8 mouse cellular contexts compared by ENCODE assay signal in the genomic region with DNA sequence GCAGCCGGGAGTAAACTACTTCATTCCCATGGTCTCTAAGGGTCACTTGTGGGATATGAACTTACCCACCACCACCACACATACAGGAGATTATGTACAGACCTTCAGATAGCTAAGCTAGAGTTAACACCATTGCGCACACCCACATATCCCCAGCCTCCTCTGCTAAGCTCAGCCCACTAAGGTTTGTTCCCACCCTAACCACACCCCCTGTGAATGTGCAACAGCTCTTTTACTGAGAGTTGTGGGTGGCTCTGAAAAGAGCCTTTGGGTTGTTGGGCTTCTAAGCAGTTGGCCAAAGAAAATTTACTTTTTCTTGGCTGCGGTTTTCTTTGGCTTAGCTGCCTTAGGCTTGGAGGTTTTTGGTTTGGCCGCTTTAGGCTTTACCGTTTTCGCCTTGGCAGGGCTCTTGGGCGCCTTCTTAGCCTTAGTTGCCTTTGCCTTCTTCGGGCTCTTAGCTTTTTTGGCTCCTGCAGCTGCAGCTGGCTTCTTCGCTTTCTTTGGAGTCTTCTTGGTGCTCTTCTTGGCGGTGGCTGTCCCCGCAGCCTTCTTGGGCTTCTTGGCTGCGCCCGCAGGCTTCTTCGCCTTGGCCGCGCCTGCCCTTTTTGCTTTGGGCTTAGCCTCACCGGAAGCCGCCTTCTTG. TPM values are rescaled to one million over a fixed set of nuclear protein-coding genes. Genes with fewer than 3 reads are reported as not detected.
A peak's percentile ranks its signal among the peaks of the same experiment; 100 is the strongest.
DNase-seq lines count a peak whose midpoint lies in the region; ATAC-seq and TF ChIP-seq lines count a peak whose summit lies in the region.

No protein-coding gene starts in this region.

- ATAC-seq in CD4-positive, CD25-positive, alpha-beta regulatory T cell, adult 4 months: peak; percentile 72
- peak; percentile 90 for ATAC-seq in heart, embryonic 15.5 days (replicated peaks; ENCODE audit: insufficient number of reproducible peaks, insufficient read depth, low FRiP score, low read depth)
- peak; percentile 79 for ATAC-seq in liver, embryonic 15.5 days (ENCODE audit: insufficient read depth)
- peak; percentile 78 for ATAC-seq in neural tube, embryonic 11.5 days (ENCODE audit: insufficient read depth, low FRiP score, low TSS enrichment)
- ATAC-seq in stomach, postnatal 0 days (ENCODE audit: low FRiP score, low TSS enrichment): peak; percentile 82

- under 1% methylated on average over 18 of the region's 18 CpGs for WGBS in forebrain, embryonic 10.5 days
- 0% methylated on average over 18 of the region's 18 CpGs for WGBS in heart, embryonic 15.5 days
- under 1% methylated on average over 18 of the region's 18 CpGs for WGBS in liver, embryonic 15.5 days (ENCODE audit: insufficient replicate concordance)
- under 1% methylated on average over 18 of the region's 18 CpGs for WGBS in neural tube, embryonic 11.5 days
- under 1% methylated on average over 18 of the region's 18 CpGs for whole genome bisulfite sequencing in stomach, postnatal 0 days

- peaks cover 21% of the 10 kb centered on the region for H3K27me3 ChIP-seq in forebrain, embryonic 10.5 days (ENCODE audit: poor library complexity, severe bottlenecking)
- no peaks in the 10 kb centered on the region for H3K27me3 ChIP-seq in heart, embryonic 15.5 days
- peaks cover 14% of the 10 kb centered on the region for H3K27me3 ChIP-seq in liver, embryonic 15.5 days
- H3K27me3 ChIP-seq in neural tube, embryonic 11.5 days (ENCODE audit: control insufficient read depth, insufficient read depth, low read length): no peaks in the 10 kb centered on the region
- no peaks in the 10 kb centered on the region for H3K27me3 ChIP-seq in stomach, postnatal 0 days (ENCODE audit: control insufficient read depth, insufficient read depth, low read length)

- TF ChIP-seq CTCF in brain, embryonic 14.5 days (IDR thresholded peaks at IDR 0.05; ENCODE audit: borderline replicate concordance, extremely low read depth, insufficient read depth, insufficient read length): no peak
- TF ChIP-seq CTCF in stomach, postnatal 0 days (IDR thresholded peaks at IDR 0.05; ENCODE audit: low read depth): no peak

- DNase-seq in brain, embryonic 14.5 days (ENCODE audit: low read depth): peak; percentile 91
- DNase-seq in forebrain, embryonic 10.5 days (ENCODE audit: extremely low spot score, low spot score): peak; percentile 48
- DNase-seq in kidney, postnatal 36 days: peak; percentile 73 to 81
- DNase-seq in neural tube, embryonic 11.5 days (ENCODE audit: low spot score): peak; percentile 78
- DNase-seq in stomach, postnatal 0 days (ENCODE audit: low spot score): peak; percentile 78

- peak overlapping the region; percentile 92 for H3K9ac ChIP-seq in heart, embryonic 15.5 days
- peak overlapping the region; percentile 87 for H3K9ac ChIP-seq in liver, embryonic 15.5 days
- H3K9ac ChIP-seq in neural tube, embryonic 11.5 days (ENCODE audit: low read length): peak overlapping the region; percentile 94
- H3K9ac ChIP-seq in stomach, postnatal 0 days (ENCODE audit: low read length): peak overlapping the region; percentile 84

- no peaks in the 10 kb centered on the region for H3K36me3 ChIP-seq in forebrain, embryonic 10.5 days (replicated peaks)
- no peaks in the 10 kb centered on the region for H3K36me3 ChIP-seq in heart, embryonic 15.5 days
- H3K36me3 ChIP-seq in liver, embryonic 15.5 days (replicated peaks): no peaks in the 10 kb centered on the region
- H3K36me3 ChIP-seq in neural tube, embryonic 11.5 days (ENCODE audit: control insufficient read depth, insufficient read depth, low read length): no peaks in the 10 kb centered on the region
- no peaks in the 10 kb centered on the region for H3K36me3 ChIP-seq in stomach, postnatal 0 days (ENCODE audit: control insufficient read depth, insufficient read depth, low read length)

- peaks cover 28% of the 10 kb centered on the region for H3K4me1 ChIP-seq in forebrain, embryonic 10.5 days
- H3K4me1 ChIP-seq in heart, embryonic 15.5 days (replicated peaks): peaks cover 10% of the 10 kb centered on the region; the same call in 1 of the 2 replicates
- peaks cover 11% of the 10 kb centered on the region for H3K4me1 ChIP-seq in liver, embryonic 15.5 days (replicated peaks)
- no peaks in the 10 kb centered on the region for H3K4me1 ChIP-seq in neural tube, embryonic 11.5 days (ENCODE audit: control insufficient read depth, insufficient read depth, low read length)
- no peaks in the 10 kb centered on the region for H3K4me1 ChIP-seq in stomach, postnatal 0 days (replicated peaks; ENCODE audit: control insufficient read depth, insufficient read depth)

- no peaks in the 10 kb centered on the region for H3K9me3 ChIP-seq in forebrain, embryonic 10.5 days
- H3K9me3 ChIP-seq in heart, embryonic 15.5 days (replicated peaks): no peaks in the 10 kb centered on the region
- no peaks in the 10 kb centered on the region for H3K9me3 ChIP-seq in liver, embryonic 15.5 days (replicated peaks)
- no peaks in the 10 kb centered on the region for H3K9me3 ChIP-seq in neural tube, embryonic 11.5 days (ENCODE audit: control insufficient read depth, low read length)
- no peaks in the 10 kb centered on the region for H3K9me3 ChIP-seq in stomach, postnatal 0 days (ENCODE audit: control insufficient read depth, low read length)

- peak overlapping the region; percentile 88 for H3K4me2 ChIP-seq in heart, embryonic 15.5 days
- H3K4me2 ChIP-seq in liver, embryonic 15.5 days: peak overlapping the region; percentile 79
- peak overlapping the region; percentile 98 for H3K4me2 ChIP-seq in neural tube, embryonic 11.5 days (ENCODE audit: low read depth)
- H3K4me2 ChIP-seq in stomach, postnatal 0 days (replicated peaks; ENCODE audit: low read depth): peak overlapping the region; percentile 67

- H3K27ac ChIP-seq in forebrain, embryonic 10.5 days: peak overlapping the region; percentile 97
- H3K27ac ChIP-seq in heart, embryonic 15.5 days: peak overlapping the region; percentile 97
- peak overlapping the region; percentile 98 for H3K27ac ChIP-seq in liver, embryonic 15.5 days (replicated peaks)
- H3K27ac ChIP-seq in neural tube, embryonic 11.5 days (ENCODE audit: low read depth, low read length): peak overlapping the region; percentile 96
- H3K27ac ChIP-seq in stomach, postnatal 0 days (replicated peaks): peak overlapping the region; percentile 92

- 0 out of 2 replicates have a peak, but pooled peaks have one; percentile 4 for TF ChIP-seq POLR2A in brain, embryonic 14.5 days (IDR thresholded peaks at IDR 0.05; ENCODE audit: borderline replicate concordance, extremely low read depth, insufficient read depth, insufficient read length, poor library complexity, severe bottlenecking)

- TF ChIP-seq EP300 in stomach, postnatal 0 days (optimal IDR thresholded peaks at IDR 0.05): no peak

- H3K4me3 ChIP-seq in forebrain, embryonic 10.5 days: peak overlapping the region; percentile 73
- peak overlapping the region; percentile 69 for H3K4me3 ChIP-seq in heart, embryonic 15.5 days
- H3K4me3 ChIP-seq in liver, embryonic 15.5 days (replicated peaks): peak overlapping the region; percentile 64
- peak overlapping the region; percentile 69 for H3K4me3 ChIP-seq in neural tube, embryonic 11.5 days (ENCODE audit: low read depth, low read length)
- peak overlapping the region; percentile 59 for H3K4me3 ChIP-seq in stomach, postnatal 0 days (ENCODE audit: low read depth, low read length)

RNA-seq across cellular contexts. Expression of gene Hist1h1e, which starts 0.7 kb away (rescaled TPM):
- polyA plus RNA-seq in CD4-positive, CD25-positive, alpha-beta regulatory T cell, adult 4 months (2017; shearing (Covaris generic)): 10 to 100 TPM; 10.6 to 11.3 TPM
- 5.8 and 7.8 TPM in 2 replicates for polyA plus RNA-seq in brain, embryonic 14.5 days (2012; rRNA removed)
- 19.8 and 21.4 TPM in 2 replicates for polyA plus RNA-seq in forebrain, embryonic 10.5 days (2016; fragmentation: Nextera tagmentation; extraction: Ambion mirVana)
- 9.6 and 10.8 TPM in 2 replicates for polyA plus RNA-seq in heart, embryonic 15.5 days (2015; fragmentation: Nextera tagmentation; extraction: Ambion mirVana)
- 24.7 and 26.6 TPM in 2 replicates for polyA plus RNA-seq in liver, embryonic 15.5 days (2015; fragmentation: Nextera tagmentation; extraction: Ambion mirVana)
- 16.3 and 18.2 TPM in 2 replicates for polyA plus RNA-seq in neural tube, embryonic 11.5 days (2014; fragmentation: Nextera tagmentation; extraction: Ambion mirVana)
- polyA plus RNA-seq in stomach, postnatal 0 days (2015; fragmentation: Nextera tagmentation; extraction: Ambion mirVana): 5.9 and 9.1 TPM in 2 replicates

RNA-seq across cellular contexts. Expression of gene Hist1h2be, which starts 0.7 kb away (rescaled TPM):
- polyA plus RNA-seq in CD4-positive, CD25-positive, alpha-beta regulatory T cell, adult 4 months (2017; shearing (Covaris generic)): 1 to 10 TPM; 3.3 to 4.0 TPM
- polyA plus RNA-seq in brain, embryonic 14.5 days (2012; rRNA removed): 3.5 TPM in 2 replicates
- polyA plus RNA-seq in forebrain, embryonic 10.5 days (2016; fragmentation: Nextera tagmentation; extraction: Ambion mirVana): 3.2 and 3.6 TPM in 2 replicates
- polyA plus RNA-seq in heart, embryonic 15.5 days (2015; fragmentation: Nextera tagmentation; extraction: Ambion mirVana): 1.7 and 1.9 TPM in 2 replicates
- 1.8 and 1.9 TPM in 2 replicates for polyA plus RNA-seq in liver, embryonic 15.5 days (2015; fragmentation: Nextera tagmentation; extraction: Ambion mirVana)
- polyA plus RNA-seq in neural tube, embryonic 11.5 days (2014; fragmentation: Nextera tagmentation; extraction: Ambion mirVana): 1.7 and 1.8 TPM in 2 replicates
- polyA plus RNA-seq in stomach, postnatal 0 days (2015; fragmentation: Nextera tagmentation; extraction: Ambion mirVana): 0.64 and 0.73 TPM in 2 replicates

RNA-seq across cellular contexts. Expression of gene Hist1h4d, which starts 40.3 kb away (rescaled TPM):
- 10 to 100 TPM; 20.2 to 22.9 TPM for polyA plus RNA-seq in CD4-positive, CD25-positive, alpha-beta regulatory T cell, adult 4 months (2017; shearing (Covaris generic))
- 6.5 and 18.7 TPM in 2 replicates for polyA plus RNA-seq in brain, embryonic 14.5 days (2012; rRNA removed)
- polyA plus RNA-seq in forebrain, embryonic 10.5 days (2016; fragmentation: Nextera tagmentation; extraction: Ambion mirVana): 112 and 119 TPM in 2 replicates
- 48.2 and 53.2 TPM in 2 replicates for polyA plus RNA-seq in heart, embryonic 15.5 days (2015; fragmentation: Nextera tagmentation; extraction: Ambion mirVana)
- polyA plus RNA-seq in liver, embryonic 15.5 days (2015; fragmentation: Nextera tagmentation; extraction: Ambion mirVana): 125 and 146 TPM in 2 replicates
- polyA plus RNA-seq in neural tube, embryonic 11.5 days (2014; fragmentation: Nextera tagmentation; extraction: Ambion mirVana): 89.4 and 91.9 TPM in 2 replicates
- 32.0 and 48.7 TPM in 2 replicates for polyA plus RNA-seq in stomach, postnatal 0 days (2015; fragmentation: Nextera tagmentation; extraction: Ambion mirVana)

RNA-seq across cellular contexts. Expression of gene Hist1h3d, which starts 46.1 kb away (rescaled TPM):
- not detected for polyA plus RNA-seq in CD4-positive, CD25-positive, alpha-beta regulatory T cell, adult 4 months (2017; shearing (Covaris generic))
- 21.8 and 24.7 TPM in 2 replicates for polyA plus RNA-seq in brain, embryonic 14.5 days (2012; rRNA removed)
- polyA plus RNA-seq in forebrain, embryonic 10.5 days (2016; fragmentation: Nextera tagmentation; extraction: Ambion mirVana): 7.1 and 7.2 TPM in 2 replicates
- polyA plus RNA-seq in heart, embryonic 15.5 days (2015; fragmentation: Nextera tagmentation; extraction: Ambion mirVana): 2.0 and 2.2 TPM in 2 replicates
- 6.0 and 7.4 TPM in 2 replicates for polyA plus RNA-seq in liver, embryonic 15.5 days (2015; fragmentation: Nextera tagmentation; extraction: Ambion mirVana)
- 8.1 and 10.4 TPM in 2 replicates for polyA plus RNA-seq in neural tube, embryonic 11.5 days (2014; fragmentation: Nextera tagmentation; extraction: Ambion mirVana)
- 1.7 and 4.2 TPM in 2 replicates for polyA plus RNA-seq in stomach, postnatal 0 days (2015; fragmentation: Nextera tagmentation; extraction: Ambion mirVana)

RNA-seq across cellular contexts. Expression of gene Hist1h2ad, which starts 47.5 kb away (rescaled TPM):
- under 1 TPM in 1 of 2 experiments, not detected in 1; 0.96 TPM for polyA plus RNA-seq in CD4-positive, CD25-positive, alpha-beta regulatory T cell, adult 4 months (2017; shearing (Covaris generic))
- 7.2 and 13.6 TPM in 2 replicates for polyA plus RNA-seq in brain, embryonic 14.5 days (2012; rRNA removed)
- polyA plus RNA-seq in forebrain, embryonic 10.5 days (2016; fragmentation: Nextera tagmentation; extraction: Ambion mirVana): 1.5 TPM in 2 replicates
- polyA plus RNA-seq in heart, embryonic 15.5 days (2015; fragmentation: Nextera tagmentation; extraction: Ambion mirVana): 1.2 and 1.6 TPM in 2 replicates
- 3.6 and 4.1 TPM in 2 replicates for polyA plus RNA-seq in liver, embryonic 15.5 days (2015; fragmentation: Nextera tagmentation; extraction: Ambion mirVana)
- 0.90 and 4.0 TPM in 2 replicates for polyA plus RNA-seq in neural tube, embryonic 11.5 days (2014; fragmentation: Nextera tagmentation; extraction: Ambion mirVana)
- polyA plus RNA-seq in stomach, postnatal 0 days (2015; fragmentation: Nextera tagmentation; extraction: Ambion mirVana): 0.67 and 0.79 TPM in 2 replicates

Comparison
In these comparisons a context has a peak if more than half of its experiments do, and no peak if none do; other contexts are left out.
1. Peak in every context shown above with its lines: DNase-seq, ATAC-seq, H3K4me3 ChIP-seq and H3K27ac ChIP-seq.